Mouse (Mus musculus): ENCODE data around the gene Plppr3.

GRCm38 (mm10) chr10:79858416-79859074 is 15.9 kb downstream of the Plppr3 start:
- TF ChIP-seq HCFC1 (IDR thresholded peaks at IDR 0.05; ENCODE audit: borderline replicate concordance, insufficient read depth, low read length) (no peak), ZC3H11A (IDR thresholded peaks at IDR 0.05; ENCODE audit: borderline replicate concordance, low read depth, low read length) (no peak), CHD2 (IDR thresholded peaks at IDR 0.05; ENCODE audit: low read depth, low read length) (no peak), MAFK (IDR thresholded peaks at IDR 0.05; ENCODE audit: insufficient read depth, low read depth, low read length) (no peak)
